In genomic region chr6:137710179-137711037, GRCm38 (mm10) we compare ENCODE assay signal across 17 mouse cellular contexts. TPM values are rescaled to one million over a fixed set of nuclear protein-coding genes. Genes with fewer than 3 reads are reported as not detected.
DNase-seq lines count a peak whose midpoint lies in the region; ATAC-seq and TF ChIP-seq lines count a peak whose summit lies in the region.
"Had no signal": no experiment of that assay in that cellular context is flagged by ENCODE, and none has a peak within 500 bp of the region (broad histone marks: within the 10 kb centered on the region; RNA-seq: fewer than 3 reads in every experiment).

No protein-coding gene starts in this region.

- H3K4me1 ChIP-seq in lung, postnatal 0 days (ENCODE audit: insufficient read depth, low read depth, low read length) = no peaks in the 10 kb centered on the region
- peaks cover 10% of the 10 kb centered on the region; the same call in 1 of the 2 replicates for H3K4me1 ChIP-seq in midbrain, embryonic 16.5 days (ENCODE audit: control insufficient read depth, insufficient read depth, low read length)
- H3K4me1 ChIP-seq: kidney, embryonic 15.5 days; neural tube, embryonic 12.5 days; stomach, embryonic 15.5 days had no signal

- peak; percentile 50; the same call in 1 of the 2 replicates for ATAC-seq in lung, postnatal 0 days
- ATAC-seq in midbrain, embryonic 16.5 days = no peak
- no peak for ATAC-seq in activated CD4-positive, CD25-positive, alpha-beta regulatory T cell, adult 4 months
- ATAC-seq: midbrain, embryonic 15.5 days had no signal

- H3K27me3 ChIP-seq in lung, postnatal 0 days (replicated peaks; ENCODE audit: insufficient read depth, low read length) = no peaks in the 10 kb centered on the region
- no peaks in the 10 kb centered on the region for H3K27me3 ChIP-seq in midbrain, embryonic 16.5 days (ENCODE audit: control insufficient read depth, insufficient read depth, low read depth, low read length)
- H3K27me3 ChIP-seq: kidney, embryonic 15.5 days; midbrain, embryonic 15.5 days; neural tube, embryonic 12.5 days; stomach, embryonic 15.5 days had no signal

- no peaks in the 10 kb centered on the region for H3K9me3 ChIP-seq in lung, postnatal 0 days (ENCODE audit: low read length)
- no peaks in the 10 kb centered on the region for H3K9me3 ChIP-seq in midbrain, embryonic 16.5 days (replicated peaks; ENCODE audit: control insufficient read depth, low read length, poor library complexity, severe bottlenecking)
- H3K9me3 ChIP-seq: hindbrain, embryonic 13.5 days; kidney, embryonic 15.5 days; midbrain, embryonic 15.5 days; neural tube, embryonic 12.5 days; stomach, embryonic 15.5 days had no signal

- no peak overlapping the region for H3K27ac ChIP-seq in lung, postnatal 0 days (ENCODE audit: low read length)
- no peak overlapping the region for H3K27ac ChIP-seq in midbrain, embryonic 16.5 days (ENCODE audit: low read length)
- H3K27ac ChIP-seq: heart, adult 2 months; hindbrain, embryonic 13.5 days; kidney, embryonic 15.5 days; layer of hippocampus, adult 2 months; midbrain, embryonic 15.5 days; neural tube, embryonic 12.5 days; stomach, embryonic 15.5 days had no signal

- no peaks in the 10 kb centered on the region for H3K36me3 ChIP-seq in lung, postnatal 0 days (ENCODE audit: insufficient read depth, low read length)
- H3K36me3 ChIP-seq in midbrain, embryonic 16.5 days (ENCODE audit: control insufficient read depth, insufficient read depth, low read length) = no peaks in the 10 kb centered on the region
- H3K36me3 ChIP-seq: hindbrain, embryonic 13.5 days; kidney, embryonic 15.5 days; midbrain, embryonic 15.5 days; neural tube, embryonic 12.5 days; stomach, embryonic 15.5 days had no signal

- 58% methylated on average over 14 of the region's 14 CpGs for WGBS in lung, postnatal 0 days
- WGBS in midbrain, embryonic 16.5 days = 80% methylated on average over 14 of the region's 14 CpGs

- TF ChIP-seq EP300 in lung, postnatal 0 days (IDR thresholded peaks at IDR 0.05) = no peak

- H3K4me2 ChIP-seq in lung, postnatal 0 days (replicated peaks; ENCODE audit: low read depth, low read length) = no peak overlapping the region
- no peak overlapping the region for H3K4me2 ChIP-seq in midbrain, embryonic 16.5 days (ENCODE audit: low read length)
- H3K4me2 ChIP-seq: hindbrain, embryonic 13.5 days; kidney, embryonic 15.5 days; midbrain, embryonic 15.5 days; neural tube, embryonic 12.5 days; stomach, embryonic 15.5 days had no signal

- no peak overlapping the region for H3K9ac ChIP-seq in lung, postnatal 0 days (replicated peaks; ENCODE audit: low read depth)
- no peak overlapping the region for H3K9ac ChIP-seq in midbrain, embryonic 16.5 days (ENCODE audit: low read depth, low read length)
- H3K9ac ChIP-seq: hindbrain, embryonic 13.5 days; kidney, embryonic 15.5 days; midbrain, embryonic 15.5 days; neural tube, embryonic 12.5 days; stomach, embryonic 15.5 days had no signal

- DNase-seq in gastrocnemius, adult 18-20 months (ENCODE audit: low spot score) = peak; percentile 59
- no peak for DNase-seq in gastrocnemius, postnatal 10 days
- DNase-seq in 3T3-L1 (ENCODE audit: low read depth, low spot score) = peak; percentile 84
- peak; percentile 65 for DNase-seq in heart, adult 9 months (ENCODE audit: low spot score in 2 of 2)
- peak; percentile 70 for DNase-seq in lung, postnatal 0 days (ENCODE audit: low spot score)
- DNase-seq in thymus, postnatal 4 days = no peak
- DNase-seq: B cell, adult 2 months; cerebellum, adult 11-12 months had no signal

- H3K4me3 ChIP-seq in lung, postnatal 0 days (ENCODE audit: low read depth, low read length) = no peak overlapping the region
- no peak overlapping the region for H3K4me3 ChIP-seq in midbrain, embryonic 16.5 days (ENCODE audit: low read depth, low read length)
- H3K4me3 ChIP-seq: heart, adult 2 months; hindbrain, embryonic 13.5 days; kidney, embryonic 15.5 days; layer of hippocampus, adult 2 months; midbrain, embryonic 15.5 days; neural tube, embryonic 12.5 days; stomach, embryonic 15.5 days had no signal

- TF ChIP-seq CTCF in lung, postnatal 0 days (IDR thresholded peaks at IDR 0.05) = no peak

RNA-seq across cellular contexts. Expression of gene Strap, which starts 24.5 kb away (rescaled TPM):
- 10 to 100 TPM; 85.4 to 87.0 TPM for total RNA-seq in gastrocnemius, adult 18-20 months (2021)
- 10 to 100 TPM; 91.5 to 92.5 TPM for total RNA-seq in gastrocnemius, postnatal 10 days (2021)
- 68.5 and 74.9 TPM in 2 replicates for polyA plus RNA-seq in lung, postnatal 0 days (2015; fragmentation: Nextera tagmentation; extraction: Ambion mirVana)
- polyA plus RNA-seq in midbrain, embryonic 16.5 days (2015; fragmentation: Nextera tagmentation; extraction: Ambion mirVana) = 161 and 170 TPM in 2 replicates
- 10 to 100 TPM; 33.4 to 40.0 TPM for polyA plus RNA-seq in activated CD4-positive, CD25-positive, alpha-beta regulatory T cell, adult 4 months (2017; shearing (Covaris generic))

RNA-seq across cellular contexts. Expression of gene Dera, which starts 43.9 kb away (rescaled TPM):
- total RNA-seq in gastrocnemius, adult 18-20 months (2021) = 1 to 10 TPM; 6.5 to 7.8 TPM
- 10 to 100 TPM; 12.7 to 14.5 TPM for total RNA-seq in gastrocnemius, postnatal 10 days (2021)
- 29.4 and 30.7 TPM in 2 replicates for polyA plus RNA-seq in lung, postnatal 0 days (2015; fragmentation: Nextera tagmentation; extraction: Ambion mirVana)
- 10.6 and 12.8 TPM in 2 replicates for polyA plus RNA-seq in midbrain, embryonic 16.5 days (2015; fragmentation: Nextera tagmentation; extraction: Ambion mirVana)
- polyA plus RNA-seq in activated CD4-positive, CD25-positive, alpha-beta regulatory T cell, adult 4 months (2017; shearing (Covaris generic)) = 100 to 1,000 TPM in 1 of 2 experiments, 10 to 100 TPM in 1; 94.1 to 113 TPM

RNA-seq across cellular contexts. Expression of gene Eps8, which starts 55.7 kb away (rescaled TPM):
- total RNA-seq in gastrocnemius, adult 18-20 months (2021) = 1 to 10 TPM; 3.7 to 4.8 TPM
- total RNA-seq in gastrocnemius, postnatal 10 days (2021) = 10 to 100 TPM; 11.4 to 14.7 TPM
- polyA plus RNA-seq in lung, postnatal 0 days (2015; fragmentation: Nextera tagmentation; extraction: Ambion mirVana) = 24.4 and 27.8 TPM in 2 replicates
- polyA plus RNA-seq in midbrain, embryonic 16.5 days (2015; fragmentation: Nextera tagmentation; extraction: Ambion mirVana) = 24.3 and 26.4 TPM in 2 replicates
- under 1 TPM; 0.30 to 0.46 TPM for polyA plus RNA-seq in activated CD4-positive, CD25-positive, alpha-beta regulatory T cell, adult 4 months (2017; shearing (Covaris generic))

Comparison
In these comparisons a context has a peak if more than half of its experiments do, and no peak if none do; other contexts are left out.
1. DNase-seq: peak in gastrocnemius, adult 18-20 months (single experiment), 3T3-L1 (single experiment), heart, adult 9 months (2 of 2) and lung, postnatal 0 days (single experiment); none in gastrocnemius, postnatal 10 days (single experiment) and thymus, postnatal 4 days (single experiment).
2. RNA of gene Eps8, which starts 55.7 kb away (polyA plus RNA-seq): 24.4 to 27.8 TPM in lung, postnatal 0 days and 24.3 to 26.4 TPM in midbrain, embryonic 16.5 days; 0.30 to 0.46 TPM in activated CD4-positive, CD25-positive, alpha-beta regulatory T cell, adult 4 months; every median in the first group is over 10 times any median in the second.